Mouse (Mus musculus): Measurements from ENCODE around the gene Srpk2.

DNA sequence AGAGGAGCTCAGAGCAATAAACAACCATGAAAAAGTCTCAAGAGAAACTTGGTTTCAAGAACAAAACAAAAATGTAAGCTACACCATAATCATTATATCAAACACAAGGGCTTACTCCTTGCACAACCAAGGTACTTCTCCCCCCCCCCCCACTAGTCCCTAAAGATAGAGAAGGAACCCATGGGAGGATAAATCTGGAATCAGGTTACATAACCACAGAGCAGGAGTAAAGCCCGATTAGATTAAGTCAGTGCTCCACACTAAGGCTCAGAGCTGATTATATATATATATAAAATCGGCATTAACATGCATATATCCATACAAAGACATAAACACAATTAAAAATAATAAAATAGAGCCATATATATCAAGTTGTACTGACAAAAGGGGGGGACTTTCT, 96.8 kb downstream of the Srpk2 start:
- TF ChIP-seq CTCF (IDR thresholded peaks at IDR 0.05; ENCODE audit: low read depth) = no peak
- TF ChIP-seq EP300 (optimal IDR thresholded peaks at IDR 0.05) = no peak
